Mouse (Mus musculus) small intestine, adult 2 months (tissue): ENCODE data around the gene RPS10-NUDT3.
"Not testable (repeated sequence)": the region's sequence is repeated elsewhere in the genome, so short reads cannot be mapped to it uniquely, and the experiment has no call there.

Source experiments
- CTCF ChIP-seq: fragments of 200-500 bp; IDR thresholded peaks from 2 replicates; pipeline ENCODE4 v1.5.1; 2012; ENCODE audit warnings: low read depth, mild to moderate bottlenecking, control low read depth, inconsistent platforms, low read length, moderate library complexity, mixed read lengths; ENCODE audit not compliant: insufficient replicate concordance, insufficient read length; ENCODE audit errors: extremely low read depth
- POLR2A ChIP-seq: fragments of 200-500 bp; IDR thresholded peaks from 2 replicates; pipeline ENCODE4 v1.6.1; 2012; ENCODE audit warnings: low read depth, mild to moderate bottlenecking, control low read depth, inconsistent platforms, low read length, moderate library complexity

DNA sequence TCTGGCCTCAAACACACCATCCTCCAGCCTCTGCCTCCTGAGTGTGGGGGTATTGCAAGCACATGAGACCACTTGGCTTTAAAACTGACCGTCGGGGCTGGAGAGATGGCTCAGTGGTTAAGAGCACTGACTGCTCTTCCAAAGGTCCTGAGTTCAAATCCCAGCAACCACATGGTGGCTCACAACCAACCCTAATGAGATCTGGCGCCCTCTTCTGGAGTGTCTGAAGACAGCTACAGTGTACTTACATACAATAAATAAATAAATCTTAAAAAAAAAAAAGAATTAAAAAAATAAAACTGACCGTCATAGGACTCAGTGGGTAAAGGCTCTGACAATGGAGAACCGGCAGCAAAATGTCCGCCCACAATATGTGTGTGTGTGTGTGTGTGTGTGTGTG, 4.8 kb upstream of the RPS10-NUDT3 start:
- TF ChIP-seq POLR2A, CTCF: not testable (repeated sequence)
